Mouse (Mus musculus) forebrain, embryonic 12.5 days (tissue): ENCODE measurements around the gene Clec9a. TPM values are rescaled to one million over a fixed set of nuclear protein-coding genes. Genes with fewer than 3 reads are reported as not detected.

Source experiments
- ATAC-seq: fragments of 200-750 bp; cut with Nextera tagmentation; 2 replicates; pipeline ENCODE4 v1.8.0; 2017; ENCODE audit warnings: moderate TSS enrichment; ENCODE audit not compliant: low FRiP score
- H3K27ac ChIP-seq: fragments of 300-500 bp; sonication (generic); 2 replicates; pipeline ENCODE4 v1.5.1; 2016; ENCODE audit warnings: mild to moderate bottlenecking
- H3K27me3 ChIP-seq: fragments of 300-500 bp; sonication (generic); 2 replicates; pipeline ENCODE4 v1.6.1; 2016; ENCODE audit warnings: mild to moderate bottlenecking
- H3K36me3 ChIP-seq: fragments of 300-500 bp; sonication (generic); replicated peaks from 2 replicates; pipeline ENCODE4 v1.6.1; 2016; ENCODE audit warnings: mild to moderate bottlenecking
- H3K4me1 ChIP-seq: fragments of 300-500 bp; sonication (generic); 2 replicates; pipeline ENCODE4 v1.6.1; 2016
- H3K4me2 ChIP-seq: fragments of 300-500 bp; sonication (generic); 2 replicates; pipeline ENCODE4 v1.6.1; 2016; ENCODE audit warnings: mild to moderate bottlenecking, moderate library complexity
- H3K4me3 ChIP-seq: fragments of 300-500 bp; sonication (generic); replicated peaks from 2 replicates; pipeline ENCODE4 v1.5.1; 2016; ENCODE audit warnings: mild to moderate bottlenecking
- H3K9ac ChIP-seq: fragments of 300-500 bp; sonication (generic); 2 replicates; pipeline ENCODE4 v1.6.1; 2016; ENCODE audit warnings: mild to moderate bottlenecking
- H3K9me3 ChIP-seq: fragments of 300-500 bp; sonication (generic); 2 replicates; pipeline ENCODE4 v1.6.1; 2016
- WGBS: fragments of 180-500 bp; shearing (Covaris S2); methylation state at CpG from one replicate; pipeline ENCODE4 v1.1.7; 2016; 5-methylcytosine and 5-hydroxymethylcytosine counted together
- polyA plus RNA-seq: library from polyadenylated mRNA; unstranded; fragments of >200 nt; fragmentation: Nextera tagmentation; extraction: Ambion mirVana; gene quantifications from 2 replicates; pipeline ENCODE4 v1.2.1, GENCODE M21; 2016

Clec9a gene
- polyA plus RNA-seq, 1 experiment from 2014 or later, result 0.23 TPM

DNA sequence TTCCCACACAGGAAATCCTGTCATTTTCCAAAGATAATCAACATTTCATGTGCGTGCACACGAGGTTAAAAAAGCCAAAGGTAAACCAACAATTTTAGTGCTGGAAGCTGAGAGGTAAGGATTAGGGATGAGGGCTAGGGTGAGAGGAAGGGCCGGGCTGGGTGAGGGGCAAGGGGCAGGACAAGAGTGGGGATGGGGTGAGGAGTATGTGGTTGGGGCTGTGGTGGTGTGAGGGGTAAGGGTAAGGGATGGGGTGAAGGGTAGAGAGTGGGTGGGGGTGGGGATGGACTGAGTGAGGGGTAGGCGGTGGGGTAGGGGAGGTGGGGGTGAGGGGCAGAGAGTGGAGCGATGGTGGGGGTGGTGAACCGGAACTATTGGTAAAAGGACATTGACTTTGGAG, 14.9 kb upstream of the Clec9a start:
- Histone ChIP-seq H3K4me1 (no peaks in the 10 kb centered on the region), H3K9me3 (no peaks in the 10 kb centered on the region), H3K27me3 (no peaks in the 10 kb centered on the region), H3K4me2 (no peak overlapping the region), H3K27ac (no peak overlapping the region), H3K36me3 (no peaks in the 10 kb centered on the region), H3K4me3 (no peak overlapping the region), H3K9ac (no peak overlapping the region)
- no peak for ATAC-seq
- WGBS, result 85% methylated on average over 6 of the region's 6 CpGs

DNA sequence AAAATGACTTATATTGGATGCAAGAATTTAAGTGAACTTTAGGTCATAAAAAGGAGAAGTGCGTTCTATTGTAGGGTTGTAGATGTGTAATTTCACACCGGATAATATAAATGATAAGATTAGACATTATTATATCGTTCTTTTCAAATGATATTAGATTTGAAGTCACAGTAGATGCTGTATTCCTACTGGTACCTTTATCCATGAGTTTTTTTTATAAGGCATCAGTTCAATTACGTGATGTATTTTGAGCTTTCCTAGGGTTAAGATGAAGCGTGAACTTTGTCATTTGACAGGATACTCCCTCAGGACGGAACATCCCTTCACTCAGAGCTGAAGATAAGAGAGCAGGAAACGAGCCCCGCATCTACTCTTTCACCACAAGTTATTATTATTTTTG, 11.7 kb upstream of the Clec9a start, which contains the start of gene Clec1b:
Clec1b (plus strand) TSS at position 301 of the 400 bp plus-strand sequence.
- Histone ChIP-seq H3K36me3 (no peaks in the 10 kb centered on the region), H3K9me3 (no peaks in the 10 kb centered on the region), H3K9ac (no peak within 1 kb of the TSS), H3K27ac (no peak within 1 kb of the TSS), H3K4me3 (no peak within 1 kb of the TSS), H3K4me1 (no peaks in the 10 kb centered on the region), H3K4me2 (no peak within 1 kb of the TSS), H3K27me3 (no peaks in the 10 kb centered on the region)
- WGBS, result 93% methylated on average over 8 of the region's 8 CpGs
- no peak for ATAC-seq

DNA sequence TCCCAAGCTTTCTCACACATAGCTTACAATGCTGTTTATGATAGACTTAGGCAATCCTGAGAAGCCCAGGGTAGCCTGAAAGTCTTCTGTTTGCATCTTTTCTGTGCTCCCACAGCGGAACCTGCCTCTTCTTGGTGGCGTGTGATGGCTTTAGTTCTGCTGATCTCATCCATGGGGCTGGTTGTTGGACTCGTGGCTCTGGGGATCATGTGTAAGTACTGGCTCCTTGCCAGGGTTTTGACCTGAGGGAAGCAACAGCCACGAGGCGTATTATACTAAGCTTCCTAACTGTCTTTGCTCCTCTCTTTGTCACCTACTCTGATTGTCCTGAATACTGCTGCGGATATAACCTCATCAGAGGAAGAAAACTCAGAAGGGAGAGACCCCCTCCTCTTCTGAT, 8.7 kb upstream of the Clec9a start:
- 75% methylated on average over 6 of the region's 6 CpGs for WGBS
- H3K27ac ChIP-seq, result no peak overlapping the region
- H3K9ac ChIP-seq, result no peak overlapping the region
- H3K36me3 ChIP-seq, result no peaks in the 10 kb centered on the region
- H3K27me3 ChIP-seq, result no peaks in the 10 kb centered on the region
- H3K4me2 ChIP-seq, result no peak overlapping the region
- H3K9me3 ChIP-seq, result no peaks in the 10 kb centered on the region
- H3K4me1 ChIP-seq, result no peaks in the 10 kb centered on the region
- no peak overlapping the region for H3K4me3 ChIP-seq
- no peak for ATAC-seq

DNA sequence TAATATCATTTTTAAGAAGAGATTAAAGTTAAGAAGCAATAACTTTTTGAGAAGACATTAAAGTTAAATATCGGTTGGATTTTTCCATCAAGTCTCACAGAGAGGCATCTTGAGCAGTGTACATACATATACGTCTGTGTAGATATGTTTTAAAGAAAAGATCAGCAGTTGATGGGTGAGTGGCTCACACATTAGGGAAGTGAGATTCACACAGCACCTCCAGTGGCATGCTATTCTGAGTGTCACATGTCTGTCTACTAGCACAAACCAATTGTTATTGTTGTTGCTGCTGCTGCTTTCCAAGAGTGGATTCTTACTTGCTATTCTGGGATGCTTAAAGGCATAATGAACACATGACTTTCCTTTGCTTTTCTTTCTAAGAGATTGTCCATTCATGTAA, 6.3 kb upstream of the Clec9a start:
- Histone ChIP-seq H3K36me3 (no peaks in the 10 kb centered on the region), H3K9me3 (no peaks in the 10 kb centered on the region), H3K4me2 (no peak overlapping the region), H3K9ac (no peak overlapping the region), H3K27me3 (no peaks in the 10 kb centered on the region), H3K4me3 (no peak overlapping the region), H3K27ac (no peak overlapping the region), H3K4me1 (no peaks in the 10 kb centered on the region)
- 86% methylated on average over 2 of the region's 2 CpGs for WGBS
- no peak for ATAC-seq

GRCm38 (mm10) chr6:129403391-129403790, 5.3 kb upstream of the Clec9a start:
- WGBS, result 79% methylated on average over 6 of the region's 6 CpGs
- no peak overlapping the region for H3K4me2 ChIP-seq
- no peaks in the 10 kb centered on the region for H3K27me3 ChIP-seq
- no peak overlapping the region for H3K27ac ChIP-seq
- H3K36me3 ChIP-seq, result no peaks in the 10 kb centered on the region
- no peak overlapping the region for H3K9ac ChIP-seq
- ATAC-seq, result no peak
- no peak overlapping the region for H3K4me3 ChIP-seq
- no peaks in the 10 kb centered on the region for H3K4me1 ChIP-seq
- H3K9me3 ChIP-seq, result no peaks in the 10 kb centered on the region

- H3K9ac ChIP-seq, result no peak overlapping the region
- H3K27me3 ChIP-seq, result no peaks in the 10 kb centered on the region
Observed at GRCm38 (mm10) chr6:129405999-129406398, 2.7 kb upstream of the Clec9a start.

GRCm38 (mm10) chr6:129407324-129407723, 1.3 kb upstream of the Clec9a start:
- no peak overlapping the region for H3K4me3 ChIP-seq

More at GRCm38 (mm10) chr6:129405999-129406398, 2.7 kb upstream of the Clec9a start:
- Histone ChIP-seq H3K4me2 (no peak overlapping the region), H3K27ac (no peak overlapping the region), H3K4me1 (no peaks in the 10 kb centered on the region), H3K9me3 (no peaks in the 10 kb centered on the region), H3K4me3 (no peak overlapping the region), H3K36me3 (no peaks in the 10 kb centered on the region)
- no peak for ATAC-seq

DNA sequence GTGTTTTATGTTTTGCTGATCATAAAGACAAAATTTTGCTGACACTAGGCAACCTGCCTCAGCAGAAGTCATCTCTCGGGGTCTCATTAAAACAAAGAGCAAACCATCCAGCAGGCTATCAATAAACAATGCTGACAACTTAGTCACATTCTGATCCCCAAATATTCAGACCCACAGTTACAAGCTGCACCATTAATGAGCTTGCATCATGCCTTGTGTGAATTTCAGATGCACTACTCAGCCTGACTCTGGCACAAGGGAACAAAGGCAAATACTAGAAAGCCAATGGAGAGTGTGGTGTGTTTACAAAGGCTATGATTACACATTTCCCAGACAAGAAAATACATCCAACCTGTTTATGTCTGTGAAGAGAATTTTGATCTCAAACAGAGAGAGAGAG, 5.5 kb downstream of the Clec9a start:
- Histone ChIP-seq H3K9ac (no peak overlapping the region), H3K9me3 (no peaks in the 10 kb centered on the region), H3K4me3 (no peak overlapping the region), H3K27ac (no peak overlapping the region), H3K4me1 (no peaks in the 10 kb centered on the region), H3K27me3 (no peaks in the 10 kb centered on the region), H3K36me3 (no peaks in the 10 kb centered on the region), H3K4me2 (no peak overlapping the region)
- WGBS, result 86% methylated on average over 1 of the region's 1 CpGs
- ATAC-seq, result no peak

More at GRCm38 (mm10) chr6:129407324-129407723, 1.3 kb upstream of the Clec9a start:
- H3K27me3 ChIP-seq, result no peaks in the 10 kb centered on the region
- H3K4me1 ChIP-seq, result no peaks in the 10 kb centered on the region
- H3K27ac ChIP-seq, result no peak overlapping the region
- ATAC-seq, result no peak
- WGBS, result 56% methylated on average over 2 of the region's 2 CpGs
- no peaks in the 10 kb centered on the region for H3K36me3 ChIP-seq
- no peak overlapping the region for H3K4me2 ChIP-seq
- no peak overlapping the region for H3K9ac ChIP-seq
- H3K9me3 ChIP-seq, result no peaks in the 10 kb centered on the region

- no peak overlapping the region for H3K4me2 ChIP-seq
- no peak for ATAC-seq
- WGBS, result 89% methylated on average over 3 of the region's 3 CpGs
Observed at GRCm38 (mm10) chr6:129422311-129422710, 13.6 kb downstream of the Clec9a start.

DNA sequence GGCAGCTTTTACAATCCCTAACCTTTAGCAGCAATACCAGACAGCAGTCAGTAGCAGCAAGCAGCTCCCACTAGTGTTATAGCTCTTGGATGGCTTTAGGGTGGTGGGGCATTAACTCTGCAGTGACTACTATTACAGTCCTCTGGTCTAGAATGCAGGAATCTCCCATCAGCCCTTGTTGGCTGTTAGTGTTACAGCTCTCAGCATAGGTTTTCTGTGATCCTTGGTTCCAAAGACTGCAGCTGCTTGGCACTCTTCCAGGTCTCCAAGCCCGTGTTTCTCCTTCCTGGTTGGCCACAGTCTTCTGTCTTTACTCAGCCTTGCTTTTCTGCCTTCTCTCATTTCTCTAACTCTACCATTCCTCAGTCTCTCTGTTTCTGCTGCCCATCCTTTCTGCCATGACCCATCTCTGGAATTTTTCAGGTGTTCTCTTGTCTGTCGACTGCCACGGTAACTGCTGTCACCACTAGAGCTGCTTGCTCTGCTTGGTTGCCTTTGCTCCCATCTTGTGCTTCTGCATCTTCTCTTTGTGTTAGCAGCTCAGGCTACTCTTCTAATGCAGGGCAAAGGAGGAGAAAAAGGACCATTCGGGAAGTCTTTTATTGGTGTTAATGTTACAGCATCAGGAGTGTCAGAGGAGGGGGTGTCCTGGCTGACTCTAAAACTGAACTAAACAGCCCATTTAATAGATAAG, 14.5 kb downstream of the Clec9a start:
- Histone ChIP-seq H3K4me2 (no peak overlapping the region), H3K4me1 (no peaks in the 10 kb centered on the region), H3K27me3 (no peaks in the 10 kb centered on the region), H3K9me3 (no peaks in the 10 kb centered on the region), H3K9ac (no peak overlapping the region), H3K27ac (no peak overlapping the region), H3K36me3 (no peaks in the 10 kb centered on the region), H3K4me3 (no peak overlapping the region)
- 0 out of 2 replicates have a peak, but pooled peaks have one; percentile 6 for ATAC-seq
- WGBS, result 75% methylated on average over 4 of the region's 4 CpGs

More at GRCm38 (mm10) chr6:129422311-129422710, 13.6 kb downstream of the Clec9a start:
- Histone ChIP-seq H3K9ac (no peak overlapping the region), H3K4me3 (no peak overlapping the region), H3K27me3 (no peaks in the 10 kb centered on the region), H3K9me3 (no peaks in the 10 kb centered on the region), H3K36me3 (no peaks in the 10 kb centered on the region), H3K27ac (no peak overlapping the region), H3K4me1 (no peaks in the 10 kb centered on the region)

DNA sequence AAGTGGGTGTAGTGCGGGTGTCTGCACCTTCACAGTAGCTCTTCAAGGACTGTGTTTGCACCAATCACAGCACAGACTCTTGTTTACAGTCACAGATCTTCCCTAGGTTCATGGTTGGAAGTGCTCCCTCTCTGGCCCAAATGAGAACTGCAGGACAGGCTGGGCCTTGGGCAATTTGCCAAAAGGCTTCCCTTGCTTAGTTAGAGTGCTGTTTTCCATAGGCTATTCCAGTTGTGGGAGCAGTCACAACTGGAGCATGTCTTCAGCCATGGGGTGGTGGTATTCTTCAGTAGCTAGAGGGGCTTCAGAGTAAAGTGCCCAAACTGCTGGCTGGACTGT, 15.0 kb downstream of the Clec9a start:
- H3K4me2 ChIP-seq, result no peak overlapping the region
- no peaks in the 10 kb centered on the region for H3K4me1 ChIP-seq
- no peaks in the 10 kb centered on the region for H3K27me3 ChIP-seq
- no peak overlapping the region for H3K4me3 ChIP-seq
- no peaks in the 10 kb centered on the region for H3K36me3 ChIP-seq
- no peak overlapping the region for H3K9ac ChIP-seq
- H3K9me3 ChIP-seq, result no peaks in the 10 kb centered on the region
- H3K27ac ChIP-seq, result no peak overlapping the region
- WGBS, result 29% methylated on average over 1 of the region's 1 CpGs
- peak; percentile 87 for ATAC-seq

GRCm38 (mm10) chr6:129425217-129425616, 16.6 kb downstream of the Clec9a start:
- H3K27ac ChIP-seq, result no peak overlapping the region
- no peak for ATAC-seq
- 81% methylated on average over 5 of the region's 5 CpGs for WGBS
- H3K27me3 ChIP-seq, result no peaks in the 10 kb centered on the region
- no peaks in the 10 kb centered on the region for H3K36me3 ChIP-seq
- no peak overlapping the region for H3K4me2 ChIP-seq
- H3K4me3 ChIP-seq, result no peak overlapping the region
- no peaks in the 10 kb centered on the region for H3K9me3 ChIP-seq
- no peak overlapping the region for H3K9ac ChIP-seq
- no peaks in the 10 kb centered on the region for H3K4me1 ChIP-seq

- no peak overlapping the region for H3K4me2 ChIP-seq
- H3K27me3 ChIP-seq, result no peaks in the 10 kb centered on the region
- H3K9me3 ChIP-seq, result no peaks in the 10 kb centered on the region
- H3K27ac ChIP-seq, result no peak overlapping the region
- no peak overlapping the region for H3K9ac ChIP-seq
- no peaks in the 10 kb centered on the region for H3K36me3 ChIP-seq
- 47% methylated on average over 5 of the region's 5 CpGs for WGBS
- no peaks in the 10 kb centered on the region for H3K4me1 ChIP-seq
- H3K4me3 ChIP-seq, result no peak overlapping the region
- no peak for ATAC-seq
Observed at GRCm38 (mm10) chr6:129425812-129426211, 17.1 kb downstream of the Clec9a start.
